Mouse (Mus musculus) heart, adult 2 months (tissue): ENCODE data around the gene Neurod4. TPM values are rescaled to one million over a fixed set of nuclear protein-coding genes. Genes with fewer than 3 reads are reported as not detected.

Experiments used
- DNase-seq, 2 experiments: peaks; one replicate each; pipeline ENCODE4 v3.0.0; 2021
- H3K27ac ChIP-seq: fragments of 200-600 bp; 2 replicates; pipeline ENCODE4 v1.8.1; 2022
- H3K27me3 ChIP-seq: fragments of 200-500 bp; 2 replicates; pipeline ENCODE4 v1.6.1; 2012; ENCODE audit warnings: mild to moderate bottlenecking, low read length, inconsistent platforms, mixed read lengths; ENCODE audit not compliant: control insufficient read depth, insufficient read depth
- H3K36me3 ChIP-seq: fragments of 200-500 bp; 2 replicates; pipeline ENCODE4 v1.6.1; 2012; ENCODE audit warnings: low read length, inconsistent platforms; ENCODE audit not compliant: control insufficient read depth, insufficient read depth
- H3K4me1 ChIP-seq: fragments of 200-500 bp; 2 replicates; pipeline ENCODE4 v1.6.1; 2011; ENCODE audit warnings: low read length; ENCODE audit not compliant: control insufficient read depth, insufficient read depth
- H3K4me3 ChIP-seq: fragments of 200-600 bp; 2 replicates; pipeline ENCODE4 v1.8.1; 2022
- H3K79me2 ChIP-seq: fragments of 200-500 bp; replicated peaks from 2 replicates; pipeline ENCODE4 v1.6.1; 2012; ENCODE audit warnings: mild to moderate bottlenecking, inconsistent platforms, low read length, moderate library complexity, mixed read lengths; ENCODE audit not compliant: control insufficient read depth, insufficient read depth
- H3K9ac ChIP-seq: fragments of 200-500 bp; 2 replicates; pipeline ENCODE4 v1.6.1; 2012; ENCODE audit warnings: low read depth, mild to moderate bottlenecking, control low read depth, inconsistent platforms, low read length, mixed read lengths
- CTCF ChIP-seq: fragments of 200-600 bp; IDR thresholded peaks from 2 replicates; pipeline ENCODE4 v1.8.1; 2022; ENCODE audit warnings: antibody characterized with exemption, mild to moderate bottlenecking, moderate library complexity
- EP300 ChIP-seq: fragments of 200-500 bp; IDR thresholded peaks from 2 replicates; pipeline ENCODE4 v1.6.1; 2011; ENCODE audit warnings: low read depth, low read length, control low read depth; ENCODE audit not compliant: insufficient read depth
- POLR2A ChIP-seq: fragments of 200-500 bp; IDR thresholded peaks from 2 replicates; pipeline ENCODE4 v1.6.1; 2011; ENCODE audit warnings: mild to moderate bottlenecking, low read depth, low read length, control low read depth; ENCODE audit not compliant: insufficient read depth
- WGBS: fragments of 180-500 bp; shearing (Covaris S2); methylation state at CpG from one replicate; pipeline ENCODE4 v1.1.7; 2018; 5-methylcytosine and 5-hydroxymethylcytosine counted together
- intact Hi-C: fragments of 180-260 bp; cut with DNase I; formaldehyde crosslinking; loops from one replicate; pipeline ENCODE4 v1.15.1; 2025
- polyA plus RNA-seq: library from polyadenylated mRNA; depleted of rRNA; stranded (reverse); fragments of >200 nt; gene quantifications from 2 replicates; pipeline ENCODE4 v1.2.3, GENCODE M21; 2012
- total RNA-seq, 2 experiments: library from RNA; stranded (reverse); gene quantifications; 2 replicates each; pipeline ENCODE4 v1.2.3; 2021

Neurod4 gene
- total and polyA plus RNA-seq, 3 experiments: not detected

DNA sequence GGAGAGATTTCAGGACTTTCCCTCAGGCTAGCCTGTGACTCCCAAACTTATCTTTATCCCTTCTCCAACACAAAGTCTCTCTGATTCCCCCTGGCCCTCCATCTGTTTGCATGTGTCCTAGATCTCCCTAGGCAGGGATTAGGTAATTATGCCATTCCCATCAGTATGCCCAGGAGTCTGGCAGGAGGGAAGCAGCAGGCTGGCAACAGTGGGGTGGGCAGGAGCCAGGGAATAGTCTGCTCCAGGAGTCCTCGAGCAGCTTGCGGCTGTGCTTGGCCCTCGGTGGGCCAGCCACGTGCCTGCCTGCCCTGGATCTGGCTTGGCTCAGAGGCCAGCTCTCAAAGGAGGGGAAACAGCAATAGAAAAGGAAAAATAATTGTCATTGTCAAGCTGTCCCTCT, 16.8 kb downstream of the Neurod4 start:
- no peaks in the 10 kb centered on the region for H3K4me1 ChIP-seq
- no peak for TF ChIP-seq POLR2A
- no peak for TF ChIP-seq CTCF
- H3K4me3 ChIP-seq: no peak overlapping the region
- H3K36me3 ChIP-seq: no peaks in the 10 kb centered on the region
- no peaks in the 10 kb centered on the region for H3K27me3 ChIP-seq
- no peak overlapping the region for H3K9ac ChIP-seq
- DNase-seq: no peak
- no peaks in the 10 kb centered on the region for H3K79me2 ChIP-seq
- no peak overlapping the region for H3K27ac ChIP-seq
- intact Hi-C loops: no loop called here
- WGBS: 50% methylated on average over 4 of the region's 4 CpGs

DNA sequence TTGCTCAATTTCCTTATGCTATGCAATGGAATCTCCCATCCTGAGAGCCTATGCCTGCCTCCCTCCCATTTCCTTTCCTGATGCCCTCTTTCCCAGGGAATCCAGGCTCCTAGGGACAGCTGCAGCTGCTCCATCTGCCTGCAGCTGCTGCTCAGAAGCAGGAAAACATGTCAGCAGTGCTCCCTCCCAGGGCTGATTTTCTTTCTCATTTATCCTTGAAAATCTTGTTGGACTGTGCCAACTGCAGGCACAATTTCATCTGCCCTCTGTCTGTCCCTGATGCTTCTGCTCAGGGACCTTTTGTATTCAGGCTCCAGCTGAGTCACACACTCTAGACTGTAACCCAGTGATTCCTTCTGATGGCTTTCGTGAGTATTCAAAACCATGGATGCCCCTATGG, 20.6 kb downstream of the Neurod4 start:
- no peaks in the 10 kb centered on the region for H3K36me3 ChIP-seq
- TF ChIP-seq CTCF: no peak
- TF ChIP-seq POLR2A: no peak
- TF ChIP-seq EP300: no peak
- H3K9ac ChIP-seq: no peak overlapping the region
- no peaks in the 10 kb centered on the region for H3K4me1 ChIP-seq
- DNase-seq: no peak
- H3K27me3 ChIP-seq: no peaks in the 10 kb centered on the region
- H3K4me3 ChIP-seq: no peak overlapping the region
- intact Hi-C loops: no loop called here
- 74% methylated on average over 1 of the region's 1 CpGs for WGBS
- H3K27ac ChIP-seq: no peak overlapping the region
- no peaks in the 10 kb centered on the region for H3K79me2 ChIP-seq

DNA sequence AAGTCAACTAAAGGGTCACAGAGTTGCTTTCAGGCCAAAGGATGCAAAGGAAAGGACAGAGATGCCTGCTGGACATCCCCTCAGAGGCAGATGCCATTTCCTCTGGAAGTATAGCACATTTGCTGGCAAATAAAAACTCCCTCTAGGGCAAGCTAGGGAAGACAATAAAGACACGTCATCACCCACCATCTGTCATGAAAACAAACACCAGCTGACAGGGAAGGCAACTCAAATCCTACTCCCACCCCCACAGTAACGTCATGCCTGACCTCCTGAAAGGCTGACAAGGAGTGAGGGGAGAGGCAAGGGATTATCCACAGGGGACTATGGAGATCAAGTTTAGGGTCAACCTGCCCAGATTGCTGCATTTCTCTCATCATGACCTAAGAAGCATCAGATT, 35.8 kb downstream of the Neurod4 start:
- H3K79me2 ChIP-seq: no peaks in the 10 kb centered on the region
- no peak for TF ChIP-seq EP300
- TF ChIP-seq CTCF: no peak
- TF ChIP-seq POLR2A: no peak
- no peak overlapping the region for H3K9ac ChIP-seq
- intact Hi-C loops: no loop called here
- no peaks in the 10 kb centered on the region for H3K4me1 ChIP-seq
- no peak overlapping the region for H3K4me3 ChIP-seq
- DNase-seq: no peak
- H3K36me3 ChIP-seq: no peaks in the 10 kb centered on the region
- H3K27ac ChIP-seq: no peak overlapping the region
- H3K27me3 ChIP-seq: no peaks in the 10 kb centered on the region
- 14% methylated on average over 2 of the region's 2 CpGs for WGBS

DNA sequence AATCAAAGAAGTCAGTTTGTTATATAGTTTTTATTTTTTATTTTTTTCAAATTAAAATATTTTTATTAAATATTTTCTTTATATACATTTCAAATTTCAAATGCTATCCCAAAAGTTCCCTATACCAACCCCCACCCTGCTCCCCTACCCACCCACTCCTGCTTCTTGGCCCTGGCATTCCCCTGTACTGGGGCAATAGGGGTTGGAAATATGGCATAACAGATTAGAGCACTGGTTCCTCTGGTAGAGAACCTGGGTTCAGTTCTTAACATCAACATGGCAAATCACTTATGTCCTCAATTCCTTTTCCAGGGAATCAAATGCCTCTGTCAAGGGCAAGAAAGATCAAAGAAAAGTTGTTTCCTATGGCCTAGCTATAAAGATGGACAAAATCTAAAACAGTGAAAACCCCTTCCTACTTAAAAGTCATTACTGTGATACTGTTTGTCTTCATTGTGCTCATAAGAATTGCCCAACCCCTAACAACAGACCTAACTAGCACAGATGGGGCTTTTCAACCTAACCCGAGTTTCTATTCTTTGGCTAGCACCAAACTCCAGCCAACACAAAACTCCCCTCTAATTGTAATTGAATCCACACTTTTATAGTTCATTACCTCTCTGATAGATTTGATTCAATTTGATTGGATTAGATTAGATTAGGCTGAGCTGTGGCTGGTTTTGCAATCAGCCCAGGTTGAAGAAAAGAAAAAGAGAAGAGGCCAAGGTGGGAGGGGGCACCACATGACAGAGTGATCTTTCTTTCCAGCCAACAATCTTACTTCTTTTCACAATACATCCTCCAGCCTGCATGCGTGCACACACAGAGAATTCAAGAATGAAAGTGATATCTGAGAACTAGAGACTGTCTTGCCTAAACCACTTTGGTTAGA, 41.5 kb downstream of the Neurod4 start:
- DNase-seq: no peak
- Histone ChIP-seq H3K9ac (no peak overlapping the region), H3K36me3 (no peaks in the 10 kb centered on the region), H3K4me1 (no peaks in the 10 kb centered on the region), H3K27ac (no peak overlapping the region), H3K4me3 (no peak overlapping the region), H3K79me2 (no peaks in the 10 kb centered on the region), H3K27me3 (no peaks in the 10 kb centered on the region)
- intact Hi-C loops: no loop called here
- WGBS: 57% methylated on average over 2 of the region's 2 CpGs
- TF ChIP-seq POLR2A (no peak), CTCF (no peak), EP300 (no peak)

DNA sequence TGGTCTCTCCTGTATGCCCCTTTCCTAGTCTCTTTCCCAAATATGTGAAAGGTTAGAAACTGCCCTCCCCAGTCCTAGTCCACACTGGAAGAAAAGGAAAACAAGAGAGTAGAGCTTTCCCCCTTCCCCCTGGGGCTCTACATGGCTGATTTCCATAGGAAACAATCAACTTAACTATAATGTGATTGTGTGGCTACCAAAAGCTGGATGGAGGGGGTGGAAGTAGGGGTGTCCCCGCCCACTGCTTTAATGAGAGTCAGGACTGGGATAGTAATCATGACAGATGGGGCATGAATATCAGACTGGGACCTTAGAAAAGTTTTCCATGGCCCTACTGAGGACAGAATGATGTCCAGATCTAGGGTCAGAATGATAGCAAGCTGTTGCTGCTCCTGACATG, 45.5 kb downstream of the Neurod4 start:
- Histone ChIP-seq H3K4me1 (no peaks in the 10 kb centered on the region), H3K27me3 (no peaks in the 10 kb centered on the region), H3K9ac (no peak overlapping the region), H3K4me3 (no peak overlapping the region), H3K27ac (no peak overlapping the region), H3K36me3 (no peaks in the 10 kb centered on the region), H3K79me2 (no peaks in the 10 kb centered on the region)
- TF ChIP-seq POLR2A: no peak
- no peak for TF ChIP-seq EP300
- no peak for TF ChIP-seq CTCF
- intact Hi-C loops: no loop called here
- no peak for DNase-seq
- 19% methylated on average over 1 of the region's 1 CpGs for WGBS

DNA sequence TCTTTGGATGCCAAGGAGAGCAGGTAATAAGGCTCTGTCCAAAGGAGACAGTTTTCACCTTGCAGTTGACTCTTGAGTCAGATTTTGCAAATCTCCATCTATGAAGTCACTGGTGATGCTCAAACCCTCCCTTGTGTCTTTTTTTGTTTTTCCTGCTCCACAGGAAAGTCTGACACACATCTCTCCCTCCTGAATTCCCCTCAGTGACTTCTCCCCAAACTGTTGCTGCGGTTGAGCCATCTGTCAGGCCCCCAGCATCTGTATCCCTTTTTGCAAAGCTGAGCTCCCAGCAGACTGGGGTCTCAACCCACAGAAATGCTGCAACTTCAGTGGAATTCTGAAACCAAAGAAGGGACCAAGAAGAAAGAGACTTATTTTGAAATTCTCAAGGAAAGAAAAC, 47.9 kb downstream of the Neurod4 start:
- Histone ChIP-seq H3K36me3 (no peaks in the 10 kb centered on the region), H3K9ac (no peak overlapping the region), H3K27me3 (no peaks in the 10 kb centered on the region), H3K79me2 (no peaks in the 10 kb centered on the region), H3K27ac (no peak overlapping the region), H3K4me3 (no peak overlapping the region), H3K4me1 (no peaks in the 10 kb centered on the region)
- no peak for DNase-seq
- WGBS: 52% methylated on average over 1 of the region's 1 CpGs
- intact Hi-C loops: no loop called here
- TF ChIP-seq POLR2A: no peak
- no peak for TF ChIP-seq CTCF
